Mouse (Mus musculus): ENCODE results near the gene Zdhhc22.

DNA sequence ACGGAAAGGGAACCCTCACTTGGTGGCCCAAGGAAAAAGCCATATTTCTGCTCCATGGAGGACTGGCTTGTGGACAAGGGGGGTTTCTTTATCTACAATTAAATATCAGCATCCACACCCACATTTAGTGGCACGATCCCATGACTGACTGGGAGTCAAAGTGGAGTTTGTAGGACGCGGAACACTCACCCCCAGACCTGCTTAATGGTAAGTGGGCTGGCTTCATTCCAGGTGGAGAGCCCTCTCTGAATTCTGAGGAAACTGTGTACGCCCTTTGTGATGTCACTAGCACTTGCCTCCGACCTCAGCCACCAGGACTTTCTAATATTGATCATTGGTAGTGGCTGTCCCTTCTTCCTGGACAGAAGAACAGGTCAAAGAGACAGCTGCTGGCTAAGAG, 30.8 kb upstream of the Zdhhc22 start, which contains the start of gene Tmem63c:
- TF ChIP-seq POLR2A (IDR thresholded peaks at IDR 0.05; ENCODE audit: low read depth, low read length), result no peak
- no peak for TF ChIP-seq ZC3H11A (IDR thresholded peaks at IDR 0.05; ENCODE audit: low read depth, low read length)
- no peak for TF ChIP-seq TBP (conservative IDR thresholded peaks at IDR 0.05; ENCODE audit: low read depth, low read length)
- TF ChIP-seq GABPA (IDR thresholded peaks at IDR 0.05; ENCODE audit: insufficient replicate concordance, low read depth, low read length), result no peak
- no peak for TF ChIP-seq HCFC1 (IDR thresholded peaks at IDR 0.05; ENCODE audit: low read depth, low read length)
- TF ChIP-seq ZMIZ1 (IDR thresholded peaks at IDR 0.05; ENCODE audit: low read depth, low read length), result no peak
- TF ChIP-seq CTCF (conservative IDR thresholded peaks at IDR 0.05 in 1 of 2, IDR thresholded peaks at IDR 0.05 in 1 of 2; ENCODE audit: low read depth in 2 of 2, low read length in 2 of 2), result no peak
- no peak for TF ChIP-seq ELF1 (IDR thresholded peaks at IDR 0.05; ENCODE audit: low read depth, low read length)
- TF ChIP-seq POLR2AphosphoS2 (IDR thresholded peaks at IDR 0.05; ENCODE audit: low read depth, low read length), result no peak
- TF ChIP-seq SMC3 (IDR thresholded peaks at IDR 0.05; ENCODE audit: low read depth, low read length), result no peak
- no peak for TF ChIP-seq MYC (IDR thresholded peaks at IDR 0.05; ENCODE audit: low read depth, low read length)
- TF ChIP-seq JUN (IDR thresholded peaks at IDR 0.05; ENCODE audit: insufficient read depth, low read depth, low read length), result no peak
